Mouse (Mus musculus): ENCODE measurements around the gene Gm11639. TPM values are rescaled to one million over a fixed set of nuclear protein-coding genes. Genes with fewer than 3 reads are reported as not detected.

Gm11639 gene
- polyA plus RNA-seq, 1 experiment from 2014 or later, result not detected

DNA sequence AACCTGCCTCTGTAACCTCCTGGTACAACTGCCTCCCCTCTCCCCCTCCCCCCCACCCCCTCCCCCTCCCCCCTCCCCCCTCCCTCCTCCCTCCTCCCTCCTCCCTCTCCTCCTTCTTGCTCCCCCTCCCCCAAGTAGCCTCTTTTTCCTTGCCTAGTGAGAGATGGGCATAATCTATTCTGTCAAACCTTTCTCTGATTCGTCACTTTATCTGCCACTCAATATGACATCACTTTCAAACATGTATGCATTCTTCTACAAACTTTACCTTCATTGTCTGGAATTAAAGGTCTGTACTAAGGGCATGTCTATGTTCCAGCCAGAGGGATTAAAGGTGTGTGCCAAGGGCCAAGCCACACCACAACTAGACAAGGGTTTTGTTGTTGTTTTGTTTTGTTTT lies 464.3 kb downstream of the Gm11639 start:
- H3K4me2 ChIP-seq (replicated peaks; ENCODE audit: low read depth), result no peak overlapping the region
- 91% methylated on average over 1 of the region's 1 CpGs for WGBS

GRCm38 (mm10) chr11:105150691-105151090 lies 465.2 kb downstream of the Gm11639 start:
- H3K27ac ChIP-seq (ENCODE audit: low read depth, low read length), result no peak overlapping the region
- H3K4me2 ChIP-seq (replicated peaks; ENCODE audit: low read depth), result no peak overlapping the region
- 60% methylated on average over 4 of the region's 4 CpGs for WGBS
- no peak for ATAC-seq
- H3K27me3 ChIP-seq (replicated peaks; ENCODE audit: control insufficient read depth, insufficient read depth, low read length), result no peaks in the 10 kb centered on the region
- H3K4me3 ChIP-seq (ENCODE audit: low read depth, low read length), result no peak overlapping the region
- TF ChIP-seq CTCF (IDR thresholded peaks at IDR 0.05; ENCODE audit: low read depth), result no peak
- no peaks in the 10 kb centered on the region for H3K36me3 ChIP-seq (ENCODE audit: control insufficient read depth, insufficient read depth)
- H3K9ac ChIP-seq (ENCODE audit: low read depth, low read length), result no peak overlapping the region
- H3K4me1 ChIP-seq (replicated peaks; ENCODE audit: control insufficient read depth, insufficient read depth, low read length), result no peaks in the 10 kb centered on the region
- H3K9me3 ChIP-seq (ENCODE audit: control insufficient read depth), result no peaks in the 10 kb centered on the region

More for the DNA sequence above, 464.3 kb downstream of the Gm11639 start:
- ATAC-seq, result no peak
- no peak overlapping the region for H3K4me3 ChIP-seq (ENCODE audit: low read depth, low read length)
- no peaks in the 10 kb centered on the region for H3K27me3 ChIP-seq (replicated peaks; ENCODE audit: control insufficient read depth, insufficient read depth, low read length)
- no peaks in the 10 kb centered on the region for H3K36me3 ChIP-seq (ENCODE audit: control insufficient read depth, insufficient read depth)
- H3K9me3 ChIP-seq (ENCODE audit: control insufficient read depth), result no peaks in the 10 kb centered on the region
- H3K9ac ChIP-seq (ENCODE audit: low read depth, low read length), result no peak overlapping the region
- no peak for TF ChIP-seq CTCF (IDR thresholded peaks at IDR 0.05; ENCODE audit: low read depth)
- H3K27ac ChIP-seq (ENCODE audit: low read depth, low read length), result no peak overlapping the region
- no peaks in the 10 kb centered on the region for H3K4me1 ChIP-seq (replicated peaks; ENCODE audit: control insufficient read depth, insufficient read depth, low read length)

GRCm38 (mm10) chr11:105151226-105152016 lies 465.9 kb downstream of the Gm11639 start:
- Histone ChIP-seq H3K27me3 (replicated peaks; ENCODE audit: control insufficient read depth, insufficient read depth, low read length) (no peaks in the 10 kb centered on the region), H3K4me2 (replicated peaks; ENCODE audit: low read depth) (no peak overlapping the region), H3K4me3 (ENCODE audit: low read depth, low read length) (no peak overlapping the region), H3K9ac (ENCODE audit: low read depth, low read length) (no peak overlapping the region), H3K4me1 (replicated peaks; ENCODE audit: control insufficient read depth, insufficient read depth, low read length) (no peaks in the 10 kb centered on the region), H3K27ac (ENCODE audit: low read depth, low read length) (no peak overlapping the region), H3K9me3 (ENCODE audit: control insufficient read depth) (no peaks in the 10 kb centered on the region), H3K36me3 (ENCODE audit: control insufficient read depth, insufficient read depth) (no peaks in the 10 kb centered on the region)
- no peak for TF ChIP-seq CTCF (IDR thresholded peaks at IDR 0.05; ENCODE audit: low read depth)
- ATAC-seq, result no peak
- 29% methylated on average over 17 of the region's 19 CpGs for WGBS

DNA sequence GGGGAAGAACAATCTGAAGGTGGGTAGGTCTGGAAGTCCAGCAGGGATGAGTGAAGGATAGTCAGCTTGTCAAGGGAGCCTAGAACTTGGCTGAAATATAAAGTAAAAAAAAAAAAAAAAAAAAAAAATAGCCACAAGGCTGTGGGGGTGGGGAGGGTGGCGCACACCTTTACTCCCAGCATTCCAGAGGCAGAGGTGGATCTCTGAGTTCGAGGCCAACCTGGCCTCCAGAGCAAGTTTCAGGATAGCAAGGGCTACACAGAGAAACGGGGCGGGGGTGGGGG lies 466.5 kb downstream of the Gm11639 start:
- TF ChIP-seq CTCF (IDR thresholded peaks at IDR 0.05; ENCODE audit: low read depth), result no peak
- H3K27ac ChIP-seq (ENCODE audit: low read depth, low read length), result no peak overlapping the region
- H3K4me3 ChIP-seq (ENCODE audit: low read depth, low read length), result no peak overlapping the region
- H3K9me3 ChIP-seq (ENCODE audit: control insufficient read depth), result no peaks in the 10 kb centered on the region
- no peak overlapping the region for H3K4me2 ChIP-seq (replicated peaks; ENCODE audit: low read depth)
- H3K4me1 ChIP-seq (replicated peaks; ENCODE audit: control insufficient read depth, insufficient read depth, low read length), result no peaks in the 10 kb centered on the region
- ATAC-seq, result no peak
- no peaks in the 10 kb centered on the region for H3K36me3 ChIP-seq (ENCODE audit: control insufficient read depth, insufficient read depth)
- no peaks in the 10 kb centered on the region for H3K27me3 ChIP-seq (replicated peaks; ENCODE audit: control insufficient read depth, insufficient read depth, low read length)
- no peak overlapping the region for H3K9ac ChIP-seq (ENCODE audit: low read depth, low read length)
- WGBS, result 62% methylated on average over 3 of the region's 4 CpGs

DNA sequence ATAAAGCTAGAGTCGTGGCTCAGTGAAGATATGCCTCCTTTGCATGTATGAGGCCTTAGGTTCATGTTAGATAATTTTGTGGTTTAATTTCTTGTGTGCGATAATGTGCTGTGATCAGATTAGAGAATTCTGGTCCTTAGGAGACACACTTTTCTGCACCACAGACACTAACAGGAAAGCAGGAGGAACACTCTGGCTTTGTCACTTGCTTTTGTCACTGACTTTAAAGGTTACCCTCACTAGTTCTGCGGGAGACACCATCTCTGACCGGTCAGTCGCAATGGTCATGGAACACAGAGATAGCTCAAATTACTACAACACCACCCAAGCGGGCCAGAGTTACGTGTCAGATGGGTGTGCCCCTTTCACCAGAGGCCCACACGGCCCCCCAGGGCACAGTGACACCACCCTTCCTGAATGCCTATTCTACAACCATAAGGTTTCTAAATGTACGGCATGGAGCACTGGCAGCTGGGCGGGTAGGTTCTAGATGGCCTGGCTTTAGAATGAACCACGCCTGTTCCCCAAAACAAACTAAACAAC lies 466.9 kb downstream of the Gm11639 start:
- 76% methylated on average over 11 of the region's 11 CpGs for WGBS
- TF ChIP-seq CTCF (IDR thresholded peaks at IDR 0.05; ENCODE audit: low read depth), result no peak
- no peaks in the 10 kb centered on the region for H3K27me3 ChIP-seq (replicated peaks; ENCODE audit: control insufficient read depth, insufficient read depth, low read length)
- no peak overlapping the region for H3K4me2 ChIP-seq (replicated peaks; ENCODE audit: low read depth)
- H3K27ac ChIP-seq (ENCODE audit: low read depth, low read length), result no peak overlapping the region
- H3K4me3 ChIP-seq (ENCODE audit: low read depth, low read length), result no peak overlapping the region
- H3K9ac ChIP-seq (ENCODE audit: low read depth, low read length), result no peak overlapping the region
- no peaks in the 10 kb centered on the region for H3K9me3 ChIP-seq (ENCODE audit: control insufficient read depth)
- H3K4me1 ChIP-seq (replicated peaks; ENCODE audit: control insufficient read depth, insufficient read depth, low read length), result no peaks in the 10 kb centered on the region
- ATAC-seq, result no peak
- no peaks in the 10 kb centered on the region for H3K36me3 ChIP-seq (ENCODE audit: control insufficient read depth, insufficient read depth)

DNA sequence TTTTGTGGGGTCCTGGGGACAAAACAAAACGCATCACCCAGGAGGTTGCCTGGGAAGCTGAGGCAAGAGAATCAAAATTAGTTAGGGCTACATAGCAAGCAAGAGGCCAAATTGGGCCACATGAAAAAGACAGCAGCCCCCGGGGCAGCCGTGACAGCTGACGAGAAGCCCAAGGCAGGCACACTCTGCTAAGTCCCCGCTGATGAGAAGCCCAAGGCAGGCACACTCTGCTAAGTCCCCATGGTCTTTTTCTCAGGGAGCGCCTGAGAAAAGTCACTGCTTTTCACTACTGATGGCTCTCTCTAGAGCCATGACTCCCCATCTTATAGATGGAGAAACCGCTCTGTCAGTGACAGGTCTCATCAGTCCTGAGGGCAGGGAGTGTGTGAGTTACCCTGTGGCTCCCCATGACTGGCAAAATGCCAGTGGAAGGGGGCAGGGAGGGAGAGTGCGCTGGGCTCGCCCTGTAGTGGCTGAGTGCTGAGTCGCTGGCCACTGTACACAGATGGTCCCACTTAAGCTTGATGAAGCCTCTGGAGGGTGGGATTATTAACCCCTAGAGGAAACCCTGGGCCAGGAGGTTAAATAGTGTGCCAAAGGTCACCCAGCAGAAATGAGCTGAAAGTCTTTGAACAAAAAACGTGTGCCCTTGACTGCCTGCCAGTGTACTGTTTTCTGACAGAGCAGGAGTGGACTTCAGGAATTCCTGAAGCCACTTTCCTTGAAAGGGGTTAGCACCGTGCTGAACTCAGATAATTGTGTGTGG lies 467.7 kb downstream of the Gm11639 start:
- no peak overlapping the region for H3K9ac ChIP-seq (ENCODE audit: low read depth, low read length)
- H3K4me1 ChIP-seq (replicated peaks; ENCODE audit: control insufficient read depth, insufficient read depth, low read length), result no peaks in the 10 kb centered on the region
- H3K4me3 ChIP-seq (ENCODE audit: low read depth, low read length), result no peak overlapping the region
- no peak for TF ChIP-seq CTCF (IDR thresholded peaks at IDR 0.05; ENCODE audit: low read depth)
- no peak overlapping the region for H3K27ac ChIP-seq (ENCODE audit: low read depth, low read length)
- H3K9me3 ChIP-seq (ENCODE audit: control insufficient read depth), result no peaks in the 10 kb centered on the region
- peak; percentile 50 for ATAC-seq
- H3K4me2 ChIP-seq (replicated peaks; ENCODE audit: low read depth), result no peak overlapping the region
- 36% methylated on average over 12 of the region's 12 CpGs for WGBS
- H3K27me3 ChIP-seq (replicated peaks; ENCODE audit: control insufficient read depth, insufficient read depth, low read length), result no peaks in the 10 kb centered on the region
- H3K36me3 ChIP-seq (ENCODE audit: control insufficient read depth, insufficient read depth), result no peaks in the 10 kb centered on the region

All from intestine, postnatal 0 days (tissue).